Mouse (Mus musculus): ENCODE measurements around the gene Mycn. TPM values are rescaled to one million over a fixed set of nuclear protein-coding genes. Genes with fewer than 3 reads are reported as not detected.

The Mycn gene
- polyA plus RNA-seq, 1 experiment from 2014 or later, result 136 TPM

DNA sequence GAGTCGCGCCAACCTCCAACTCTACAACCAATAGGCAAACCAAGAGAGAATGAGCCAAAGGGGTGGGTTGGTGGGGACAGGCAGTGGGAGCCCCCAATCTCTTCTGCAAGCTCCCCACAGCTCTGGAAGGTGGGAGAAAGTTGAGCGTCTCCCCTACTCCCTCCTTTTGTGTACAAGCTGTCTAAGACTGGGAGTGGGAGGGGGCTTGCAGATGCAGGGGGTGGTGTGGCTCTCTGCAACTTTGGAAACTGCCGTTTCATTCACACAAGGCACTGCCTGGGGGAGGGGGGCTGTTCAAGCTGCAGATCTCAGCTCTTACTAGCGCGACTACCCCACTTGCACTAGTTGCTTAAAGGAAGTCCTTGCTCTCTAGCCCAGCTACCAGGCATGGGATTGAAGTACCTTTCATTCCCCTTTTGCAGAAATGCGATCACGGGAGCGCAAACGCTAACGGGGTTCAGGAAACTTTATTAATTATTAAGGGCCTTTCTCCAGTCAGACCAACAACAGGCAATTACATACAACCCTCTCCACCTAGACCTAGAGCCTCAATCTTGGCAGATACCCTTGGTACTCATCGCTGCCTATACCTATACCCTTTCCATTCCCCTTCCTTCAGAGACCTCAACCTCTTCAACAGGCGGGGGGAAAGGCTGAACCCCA, 1.1 kb downstream of the Mycn start:
- H3K36me3 ChIP-seq (replicated peaks), result peaks cover 48% of the 10 kb centered on the region
- H3K27ac ChIP-seq, result peak overlapping the region; percentile 98
- H3K9me3 ChIP-seq, result no peaks in the 10 kb centered on the region
- peak; percentile 69 for DNase-seq (ENCODE audit: extremely low spot score, low spot score)
- peak overlapping the region; percentile 82 for H3K4me3 ChIP-seq
- peaks cover 58% of the 10 kb centered on the region for H3K4me1 ChIP-seq
- peaks cover 26% of the 10 kb centered on the region for H3K27me3 ChIP-seq (ENCODE audit: poor library complexity, severe bottlenecking)
- WGBS, result under 1% methylated on average over 13 of the region's 13 CpGs

DNA sequence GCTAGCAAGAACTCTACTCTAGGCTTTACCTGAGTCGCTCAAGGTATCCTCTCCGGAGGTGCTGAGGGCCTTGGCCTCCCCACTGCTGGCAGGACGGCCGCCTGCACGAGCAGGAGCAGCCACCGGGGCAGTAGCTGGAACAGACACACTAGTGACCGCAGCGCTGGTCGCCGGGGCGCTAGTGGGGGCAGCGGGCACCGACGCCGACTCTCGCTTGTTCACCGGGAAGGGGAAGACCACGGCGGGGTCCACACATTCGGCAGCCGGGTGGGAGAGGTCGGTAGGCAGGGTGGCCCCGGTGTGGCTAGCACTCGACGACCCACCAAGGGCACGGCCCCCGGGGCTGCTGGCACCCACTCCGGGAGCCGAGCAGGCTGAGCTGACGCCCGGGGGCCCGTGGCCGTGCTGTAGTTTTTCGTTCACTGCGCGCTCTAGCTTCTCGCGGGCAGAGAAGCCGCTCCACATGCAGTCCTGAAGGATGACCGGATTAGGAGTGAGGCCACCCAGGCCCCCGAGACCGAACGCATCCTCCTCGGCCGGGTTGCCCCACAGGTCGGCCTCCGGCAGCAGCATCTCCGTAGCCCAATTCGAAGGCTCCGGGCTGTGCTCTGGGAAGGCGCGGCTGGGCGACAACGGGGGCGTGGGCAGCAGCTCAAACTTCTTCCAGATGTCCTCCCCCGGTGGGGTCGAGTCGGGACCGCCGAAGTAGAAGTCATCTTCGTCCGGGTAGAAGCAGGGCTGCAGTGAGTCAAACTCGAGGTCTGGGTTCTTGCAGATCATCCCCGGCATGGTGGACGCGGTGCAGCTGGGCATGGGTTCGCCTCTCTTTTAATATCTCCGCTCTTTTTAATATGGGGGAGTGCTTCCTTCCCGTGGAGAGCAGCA, 1.9 kb downstream of the Mycn start:
- H3K36me3 ChIP-seq (replicated peaks), result peaks cover 55% of the 10 kb centered on the region
- H3K9me3 ChIP-seq, result no peaks in the 10 kb centered on the region
- H3K4me3 ChIP-seq, result peak overlapping the region; percentile 82
- H3K27me3 ChIP-seq (ENCODE audit: poor library complexity, severe bottlenecking), result peaks cover 19% of the 10 kb centered on the region
- DNase-seq (ENCODE audit: extremely low spot score, low spot score), result peak; percentile 66
- under 1% methylated on average over 69 of the region's 69 CpGs for WGBS
- peaks cover 57% of the 10 kb centered on the region for H3K4me1 ChIP-seq
- H3K27ac ChIP-seq, result peak overlapping the region; percentile 98

- Histone ChIP-seq H3K27ac (peak overlapping the region; percentile 98), H3K27me3 (ENCODE audit: poor library complexity, severe bottlenecking) (peaks cover 10% of the 10 kb centered on the region), H3K9me3 (no peaks in the 10 kb centered on the region), H3K4me1 (peaks cover 56% of the 10 kb centered on the region), H3K4me3 (peak overlapping the region; percentile 82), H3K36me3 (replicated peaks) (peaks cover 64% of the 10 kb centered on the region)
- under 1% methylated on average over 12 of the region's 12 CpGs for WGBS
- DNase-seq (ENCODE audit: extremely low spot score, low spot score), result peak; percentile 85
Measured at GRCm38 (mm10) chr12:12938850-12939249, 2.9 kb downstream of the Mycn start.

GRCm38 (mm10) chr12:12938361-12938760, 3.4 kb downstream of the Mycn start:
- 8% methylated on average over 7 of the region's 7 CpGs for WGBS

DNA sequence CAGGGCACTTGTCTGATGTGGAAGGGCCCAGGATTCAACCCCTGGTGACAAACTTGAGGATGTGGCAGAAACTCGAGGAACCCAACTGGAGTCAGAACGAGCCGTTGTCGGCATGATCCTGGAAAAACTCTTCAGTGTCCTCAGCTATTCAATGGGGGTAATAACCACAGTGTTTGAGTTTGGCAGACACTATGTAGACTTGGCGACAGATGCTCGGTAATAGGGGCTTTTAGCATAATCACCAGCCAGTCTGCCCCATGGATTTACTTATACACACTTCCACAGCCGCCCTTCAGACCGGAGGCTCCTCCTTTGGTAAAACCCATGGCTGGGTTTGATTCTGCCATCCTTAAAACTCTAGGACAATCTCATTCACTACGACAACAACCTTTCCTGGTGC, 4.0 kb downstream of the Mycn start:
- no peak for DNase-seq (ENCODE audit: extremely low spot score, low spot score)
- Histone ChIP-seq H3K4me1 (peaks cover 49% of the 10 kb centered on the region), H3K27ac (peak overlapping the region; percentile 98), H3K36me3 (replicated peaks) (peaks cover 64% of the 10 kb centered on the region), H3K9me3 (no peaks in the 10 kb centered on the region), H3K4me3 (peak overlapping the region; percentile 82), H3K27me3 (ENCODE audit: poor library complexity, severe bottlenecking) (no peaks in the 10 kb centered on the region)
- 56% methylated on average over 9 of the region's 9 CpGs for WGBS

More at GRCm38 (mm10) chr12:12938361-12938760, 3.4 kb downstream of the Mycn start:
- H3K4me3 ChIP-seq, result peak overlapping the region; percentile 82
- H3K4me1 ChIP-seq, result peaks cover 51% of the 10 kb centered on the region
- DNase-seq (ENCODE audit: extremely low spot score, low spot score), result no peak
- peaks cover 5% of the 10 kb centered on the region for H3K27me3 ChIP-seq (ENCODE audit: poor library complexity, severe bottlenecking)
- H3K27ac ChIP-seq, result peak overlapping the region; percentile 98
- peaks cover 64% of the 10 kb centered on the region for H3K36me3 ChIP-seq (replicated peaks)
- H3K9me3 ChIP-seq, result no peaks in the 10 kb centered on the region

DNA sequence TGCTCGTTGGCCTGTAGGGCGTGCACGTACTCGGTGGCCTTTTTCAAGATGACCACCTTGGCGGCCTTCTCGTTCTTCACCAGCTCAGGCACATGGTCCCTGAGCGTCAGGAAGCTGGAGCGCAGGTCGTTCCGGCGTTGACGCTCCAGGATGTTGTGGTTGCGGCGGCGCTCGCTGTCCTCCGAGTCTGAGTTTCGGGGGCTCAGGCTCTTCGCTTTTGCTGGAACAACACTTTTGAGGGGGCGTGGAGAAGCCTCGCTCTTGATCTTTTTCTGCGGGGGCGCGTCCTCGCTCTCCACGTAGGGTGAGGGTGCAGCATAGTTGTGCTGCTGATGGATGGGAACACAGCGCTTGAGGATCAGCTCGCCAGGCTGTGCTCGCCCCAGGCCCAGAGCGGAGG, 4.6 kb downstream of the Mycn start:
- H3K9me3 ChIP-seq, result no peaks in the 10 kb centered on the region
- no peaks in the 10 kb centered on the region for H3K27me3 ChIP-seq (ENCODE audit: poor library complexity, severe bottlenecking)
- H3K4me3 ChIP-seq, result peak overlapping the region; percentile 82
- H3K4me1 ChIP-seq, result peaks cover 49% of the 10 kb centered on the region
- peaks cover 64% of the 10 kb centered on the region for H3K36me3 ChIP-seq (replicated peaks)
- peak overlapping the region; percentile 98 for H3K27ac ChIP-seq
- WGBS, result 88% methylated on average over 30 of the region's 30 CpGs
- DNase-seq (ENCODE audit: extremely low spot score, low spot score), result no peak

DNA sequence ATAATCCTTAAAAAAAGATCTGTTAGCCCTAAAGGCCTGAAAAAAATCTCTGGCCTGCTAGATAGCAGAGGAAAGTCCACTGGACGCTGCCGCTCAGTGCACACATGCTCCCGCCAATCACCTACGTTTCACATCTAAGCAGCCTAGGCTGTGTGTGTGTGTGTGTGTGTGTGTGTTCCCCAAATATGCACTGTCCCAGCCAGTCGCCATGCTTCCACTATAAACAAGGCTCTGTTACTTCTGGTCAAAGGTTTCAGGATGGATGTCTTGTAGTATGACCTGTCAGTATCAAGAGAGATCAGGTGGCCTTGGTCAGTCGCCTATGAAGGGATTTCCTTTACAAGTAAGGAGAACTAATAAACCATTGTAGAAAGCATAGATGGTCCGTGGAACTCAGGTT, 9.5 kb downstream of the Mycn start:
- no peaks in the 10 kb centered on the region for H3K27me3 ChIP-seq (ENCODE audit: poor library complexity, severe bottlenecking)
- H3K9me3 ChIP-seq, result no peaks in the 10 kb centered on the region
- DNase-seq (ENCODE audit: extremely low spot score, low spot score), result no peak
- no peak overlapping the region for H3K27ac ChIP-seq
- peaks cover 40% of the 10 kb centered on the region for H3K4me1 ChIP-seq
- no peak overlapping the region for H3K4me3 ChIP-seq
- WGBS, result 84% methylated on average over 7 of the region's 7 CpGs
- H3K36me3 ChIP-seq (replicated peaks), result peaks cover 32% of the 10 kb centered on the region

GRCm38 (mm10) chr12:12928239-12928638, 13.5 kb downstream of the Mycn start:
- Histone ChIP-seq H3K27me3 (ENCODE audit: poor library complexity, severe bottlenecking) (no peaks in the 10 kb centered on the region), H3K27ac (no peak overlapping the region), H3K4me3 (no peak overlapping the region), H3K9me3 (peaks cover 9% of the 10 kb centered on the region; the same call in 1 of the 2 replicates), H3K36me3 (replicated peaks) (no peaks in the 10 kb centered on the region), H3K4me1 (peaks cover 33% of the 10 kb centered on the region)
- WGBS, result 84% methylated on average over 3 of the region's 3 CpGs
- no peak for DNase-seq (ENCODE audit: extremely low spot score, low spot score)

GRCm38 (mm10) chr12:12926975-12927527, 14.7 kb downstream of the Mycn start:
- no peaks in the 10 kb centered on the region for H3K36me3 ChIP-seq (replicated peaks)
- peaks cover 9% of the 10 kb centered on the region; the same call in 1 of the 2 replicates for H3K9me3 ChIP-seq
- 69% methylated on average over 3 of the region's 3 CpGs for WGBS
- peak overlapping the region; percentile 44; the same call in 1 of the 2 replicates for H3K27ac ChIP-seq
- peaks cover 25% of the 10 kb centered on the region for H3K4me1 ChIP-seq
- DNase-seq (ENCODE audit: extremely low spot score, low spot score), result no peak
- H3K27me3 ChIP-seq (ENCODE audit: poor library complexity, severe bottlenecking), result 0 out of 2 replicates have a peak, but pooled peaks cover 3% of the 10 kb centered on the region
- no peak overlapping the region for H3K4me3 ChIP-seq

- H3K4me3 ChIP-seq, result no peak overlapping the region
- H3K27me3 ChIP-seq (ENCODE audit: poor library complexity, severe bottlenecking), result 0 out of 2 replicates have a peak, but pooled peaks cover 4% of the 10 kb centered on the region
- peaks cover 9% of the 10 kb centered on the region; the same call in 1 of the 2 replicates for H3K9me3 ChIP-seq
- no peak for DNase-seq (ENCODE audit: extremely low spot score, low spot score)
- 60% methylated on average over 3 of the region's 3 CpGs for WGBS
- peaks cover 36% of the 10 kb centered on the region for H3K4me1 ChIP-seq
- no peak overlapping the region for H3K27ac ChIP-seq
- H3K36me3 ChIP-seq (replicated peaks), result no peaks in the 10 kb centered on the region
Measured at GRCm38 (mm10) chr12:12924446-12924845, 17.3 kb downstream of the Mycn start.

GRCm38 (mm10) chr12:12920166-12921157, 21.3 kb downstream of the Mycn start:
- H3K4me1 ChIP-seq, result peaks cover 45% of the 10 kb centered on the region
- H3K36me3 ChIP-seq (replicated peaks), result no peaks in the 10 kb centered on the region
- no peak for DNase-seq (ENCODE audit: extremely low spot score, low spot score)
- 0 out of 2 replicates have a peak, but pooled peaks cover 4% of the 10 kb centered on the region for H3K27me3 ChIP-seq (ENCODE audit: poor library complexity, severe bottlenecking)
- H3K4me3 ChIP-seq, result no peak overlapping the region
- WGBS, result 36% methylated on average over 12 of the region's 12 CpGs
- no peaks in the 10 kb centered on the region for H3K9me3 ChIP-seq
- H3K27ac ChIP-seq, result peak overlapping the region; percentile 56

GRCm38 (mm10) chr12:12916298-12916697, 25.4 kb downstream of the Mycn start:
- Histone ChIP-seq H3K27me3 (ENCODE audit: poor library complexity, severe bottlenecking) (0 out of 2 replicates have a peak, but pooled peaks cover 12% of the 10 kb centered on the region), H3K9me3 (no peaks in the 10 kb centered on the region), H3K27ac (peak overlapping the region; percentile 62; the same call in 1 of the 2 replicates), H3K36me3 (replicated peaks) (no peaks in the 10 kb centered on the region), H3K4me1 (peaks cover 40% of the 10 kb centered on the region), H3K4me3 (no peak overlapping the region)
- WGBS, result 53% methylated on average over 9 of the region's 9 CpGs
- DNase-seq (ENCODE audit: extremely low spot score, low spot score), result no peak

Measured in forebrain, embryonic 10.5 days (tissue).